Mouse (Mus musculus) gastrocnemius, postnatal 36 days (tissue): ENCODE measurements around the gene Acaca. TPM values are rescaled to one million over a fixed set of nuclear protein-coding genes. Genes with fewer than 3 reads are reported as not detected.
A peak's percentile ranks its signal among the peaks of the same experiment; 100 is the strongest.

ENCODE experiments used
- DNase-seq, 2 experiments: peaks; one replicate each; pipeline ENCODE4 v3.0.0; 2022
- intact Hi-C: fragments of 180-260 bp; cut with DNase I; formaldehyde crosslinking; loops from one replicate; pipeline ENCODE4 v1.15.1; 2025
- long read RNA-seq, 2 experiments: library from polyadenylated mRNA; stranded (forward); transcript quantifications; one replicate each; pipeline ENCODE4 v2.0.0; 2021
- total RNA-seq, 2 experiments: library from RNA; stranded (reverse); gene quantifications; 2 replicates each; pipeline ENCODE4 v1.2.3; 2021

Acaca gene
- total RNA-seq: 10 to 100 TPM; 10.1 to 15.5 TPM
- long read RNA-seq, experiment 1, partial matches to known transcripts: 0 of 4 reads
- long read RNA-seq, experiment 1, other reads (novel, unspliced or antisense): 4 of 4 reads
- long read RNA-seq, experiment 2, partial matches to known transcripts: 0 of 12 reads
- long read RNA-seq, experiment 2, other reads (novel, unspliced or antisense): 12 of 12 reads

DNA sequence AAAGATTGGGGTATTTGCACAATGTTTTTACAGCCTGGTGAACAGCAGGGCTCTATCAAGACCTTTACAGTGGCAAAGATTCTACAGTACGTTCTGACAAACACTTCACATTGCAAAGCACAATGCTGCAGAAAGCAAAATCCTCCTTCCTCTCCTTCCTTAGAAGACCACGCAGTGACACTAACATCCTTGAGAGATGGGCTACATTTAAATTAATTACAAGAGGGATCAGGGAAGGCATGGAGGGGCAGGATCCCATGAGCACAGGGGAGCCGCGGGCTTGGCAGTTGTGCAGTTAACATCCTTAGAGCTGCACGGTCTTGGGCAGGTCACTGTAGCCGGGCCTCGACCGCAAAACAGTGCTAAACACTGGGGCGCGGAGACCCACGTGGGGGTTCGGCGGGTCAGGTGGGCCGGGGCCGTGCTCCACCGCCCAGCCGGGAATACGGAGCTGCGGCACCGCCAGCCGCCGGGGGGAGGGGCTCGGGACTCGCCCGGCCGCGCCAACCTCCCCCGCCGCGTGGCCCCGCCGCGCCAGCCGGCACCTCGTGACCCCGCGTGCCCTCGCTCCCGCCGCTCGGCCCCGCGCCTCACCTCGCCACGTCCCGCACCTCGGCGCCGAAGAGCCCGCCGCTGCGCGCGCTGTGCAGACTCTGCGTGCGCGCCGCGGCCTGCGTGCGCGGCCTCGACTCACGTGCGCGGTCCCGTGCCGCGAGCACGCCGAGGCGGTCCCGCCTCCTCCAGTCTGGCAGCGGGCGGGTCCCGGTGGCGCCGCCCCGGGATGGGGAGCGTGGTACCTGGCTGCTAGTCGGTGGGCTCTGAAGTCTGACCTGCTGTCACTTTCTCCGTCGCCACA, at the start of gene Acaca, which contains the start of gene Tada2a:
Acaca (plus strand) TSS at position 730 of the 856 bp plus-strand sequence.
Tada2a (minus strand) TSS at position 658 of the 856 bp plus-strand sequence.
- intact Hi-C loops: no loop called here
- peak; percentile 63 to 75 for DNase-seq

DNA sequence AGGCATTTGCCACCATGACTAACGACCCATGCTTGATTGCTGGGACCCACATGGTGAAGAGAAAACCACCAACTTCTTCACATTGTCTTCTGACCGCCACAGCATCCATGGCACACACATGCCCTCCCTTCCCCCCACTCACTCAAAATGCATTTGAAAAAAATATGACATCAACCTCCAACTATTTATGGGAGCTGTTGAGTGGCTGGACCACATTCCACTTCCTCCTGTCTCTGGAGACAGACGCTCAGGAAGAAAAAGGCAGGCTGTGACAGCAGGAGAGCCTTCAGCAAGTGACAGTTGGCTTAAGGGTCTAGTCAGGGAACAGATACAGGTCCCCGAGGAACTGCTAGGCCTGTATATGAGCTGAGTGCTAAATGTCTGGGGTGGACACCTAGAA, 49.6 kb upstream of the Acaca start:
- no peak for DNase-seq
- intact Hi-C loops: no loop called here

DNA sequence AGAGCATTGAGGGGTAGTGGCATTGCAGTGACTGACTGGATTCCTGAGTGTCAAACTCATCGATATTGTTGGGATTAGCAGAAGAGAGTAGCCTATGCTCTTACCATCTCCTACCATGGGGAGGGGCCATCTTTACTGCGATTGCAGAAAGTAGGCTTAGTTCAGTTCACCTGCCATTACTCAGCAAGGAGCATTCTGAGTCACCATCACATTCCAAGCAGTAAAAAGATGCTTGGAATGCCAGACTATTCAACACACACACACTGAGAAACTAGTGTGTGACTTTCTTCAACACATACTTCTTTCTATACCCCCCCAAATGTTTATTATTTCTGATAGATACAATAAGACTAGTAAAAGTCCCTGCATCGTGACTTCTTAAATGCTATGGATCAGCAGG, 49.1 kb upstream of the Acaca start:
- no peak for DNase-seq
- intact Hi-C loops: no loop called here

DNA sequence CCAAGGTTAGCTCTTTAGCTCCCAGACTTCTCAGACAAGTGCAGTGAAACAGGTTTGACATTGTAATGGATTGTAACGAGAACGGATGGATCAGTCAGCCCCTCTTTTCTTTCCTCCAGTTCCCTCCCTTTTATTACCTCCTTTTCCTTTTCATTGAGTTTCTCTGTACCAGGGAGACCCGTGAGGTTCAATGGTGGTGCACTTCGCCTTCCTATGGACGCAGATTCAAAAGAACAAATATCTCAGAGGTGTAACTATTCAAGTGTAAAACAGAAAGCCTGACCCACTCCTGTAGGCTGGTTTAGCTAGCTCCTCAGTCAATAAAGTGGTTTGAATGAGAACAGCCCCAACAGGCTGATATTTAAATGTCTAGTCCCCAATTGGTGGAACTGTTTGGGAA, 47.6 kb upstream of the Acaca start:
- intact Hi-C loops: no loop called here
- DNase-seq: no peak

DNA sequence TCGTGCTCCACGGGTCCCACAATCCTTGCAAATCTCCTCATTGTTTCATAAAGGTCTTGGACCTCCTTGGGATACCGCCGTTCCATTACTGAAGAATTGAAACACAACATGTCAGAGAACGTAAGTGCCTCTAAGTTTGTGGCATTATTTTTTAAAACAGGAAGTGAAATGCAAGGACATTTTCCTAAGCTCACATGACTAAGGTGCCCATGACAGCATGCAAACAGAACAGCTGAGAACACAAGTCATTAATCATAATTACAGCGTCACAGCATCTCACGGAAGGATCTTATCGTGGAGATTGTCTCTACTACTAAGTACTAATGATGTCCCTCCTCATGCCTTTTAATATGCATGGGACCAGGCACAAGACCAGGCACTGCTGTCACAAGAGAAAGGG, 38.9 kb upstream of the Acaca start:
- DNase-seq: no peak
- intact Hi-C loops: no loop called here

DNA sequence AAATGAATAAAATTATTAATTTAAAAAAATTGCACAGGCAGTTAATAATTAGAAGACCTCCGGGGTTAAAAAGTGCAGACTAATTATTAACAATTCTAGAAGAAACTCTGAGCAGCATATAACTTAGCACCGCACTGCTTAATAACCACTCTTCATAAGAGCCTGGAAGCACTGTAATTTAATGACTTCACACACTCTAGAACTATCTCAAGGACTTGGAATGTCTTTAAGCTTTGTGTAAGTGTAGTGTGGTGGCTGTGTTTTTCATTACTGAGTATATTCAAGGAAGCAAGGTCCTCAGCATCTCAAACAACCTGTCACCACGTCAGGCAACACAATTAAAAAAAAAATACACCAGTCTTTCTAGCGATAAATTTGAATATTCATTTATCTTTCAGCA, 34.4 kb upstream of the Acaca start:
- intact Hi-C loops: no loop called here
- no peak for DNase-seq

DNA sequence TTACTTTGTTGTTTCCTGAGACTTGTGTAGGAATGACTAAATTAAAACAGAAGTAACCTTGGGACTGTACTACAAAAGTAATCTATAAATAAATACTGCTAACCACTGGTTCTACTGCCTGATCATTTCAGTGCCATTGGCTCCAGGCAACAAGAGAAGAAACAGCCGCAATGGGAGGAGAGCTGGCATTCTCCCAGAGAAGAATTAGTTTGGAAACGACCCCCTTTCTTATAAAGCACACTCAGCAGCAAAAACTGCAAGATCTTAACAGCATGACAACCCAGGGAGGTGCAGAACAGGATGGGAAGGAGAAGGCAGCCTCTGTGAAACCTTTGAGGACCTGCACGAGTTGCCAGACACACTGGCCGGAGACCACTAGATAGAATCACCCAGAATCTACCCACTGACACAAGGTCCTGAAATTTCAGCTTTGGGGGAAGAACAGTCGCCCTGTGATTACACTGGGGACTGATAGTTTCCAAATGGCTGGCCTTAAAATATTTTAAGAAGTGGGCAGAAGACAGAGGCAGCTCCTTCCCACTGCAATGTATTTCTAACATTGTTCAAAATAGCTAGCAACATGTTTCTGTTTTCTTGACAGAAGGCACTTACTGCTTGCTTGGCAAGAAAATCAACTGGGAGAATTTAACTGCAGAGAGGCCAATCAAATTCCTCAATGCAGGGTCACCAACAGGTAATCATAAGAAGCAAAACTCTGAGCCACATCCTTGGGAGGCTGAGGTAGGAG, 32.0 kb upstream of the Acaca start:
- intact Hi-C loops: no loop called here
- no peak for DNase-seq

DNA sequence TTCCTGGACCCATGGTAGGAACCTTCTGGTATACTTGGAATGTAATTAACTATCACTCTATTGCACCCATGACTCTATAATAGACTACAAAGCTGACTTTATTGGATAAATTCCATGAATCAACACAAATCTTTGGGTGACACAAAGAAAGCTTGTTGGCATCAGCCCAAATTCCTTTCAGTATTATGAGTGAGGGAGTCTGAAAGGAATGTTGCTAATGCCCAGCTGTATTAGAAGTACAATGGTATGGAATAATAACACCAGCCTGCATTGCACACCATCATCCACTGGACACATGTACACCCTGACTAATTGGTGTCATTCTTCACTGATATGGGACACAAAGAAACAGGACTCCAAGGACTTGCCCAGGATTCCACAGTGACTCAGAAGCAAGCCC, 28.3 kb upstream of the Acaca start:
- DNase-seq: no peak
- intact Hi-C loops: no loop called here

DNA sequence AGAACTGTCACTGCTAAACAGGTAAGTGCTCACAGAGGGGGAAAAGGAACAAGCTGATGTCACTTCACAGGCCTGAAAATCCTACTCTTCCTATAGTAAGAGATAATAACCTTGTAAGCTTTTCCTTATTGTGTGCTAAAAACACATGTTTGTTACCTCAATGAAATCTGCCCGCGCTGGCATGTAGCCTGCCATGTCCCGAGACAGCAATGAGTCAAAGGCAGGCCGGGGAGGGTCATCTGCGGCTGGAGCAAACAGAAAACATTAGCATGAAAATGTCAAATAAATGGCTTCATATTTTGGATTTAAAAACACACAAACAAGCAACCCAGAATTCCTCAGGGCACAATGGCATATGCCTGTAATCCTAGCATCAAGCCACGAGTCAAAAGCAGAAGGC, 25.4 kb upstream of the Acaca start:
- DNase-seq: no peak
- intact Hi-C loops: no loop called here

DNA sequence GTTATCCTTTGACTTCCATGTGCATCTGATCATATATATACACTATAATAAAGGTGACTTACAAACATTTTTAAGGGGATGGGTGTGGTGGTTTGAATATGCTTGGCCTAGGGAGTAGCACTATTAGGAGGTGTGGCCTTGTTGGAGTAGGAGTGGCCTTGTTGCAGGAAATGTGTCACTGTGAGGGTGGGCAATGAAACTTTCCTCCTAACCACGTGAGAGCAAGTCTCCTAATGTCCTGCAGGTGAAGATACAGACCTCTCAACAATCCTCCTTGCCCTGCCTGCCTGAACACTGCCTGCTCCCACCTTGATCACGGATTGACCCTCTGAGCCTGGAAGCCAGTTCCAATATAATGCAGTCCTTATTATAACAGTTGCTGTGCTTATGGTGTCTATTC, 22.3 kb upstream of the Acaca start:
- DNase-seq: no peak
- intact Hi-C loops: no loop called here

DNA sequence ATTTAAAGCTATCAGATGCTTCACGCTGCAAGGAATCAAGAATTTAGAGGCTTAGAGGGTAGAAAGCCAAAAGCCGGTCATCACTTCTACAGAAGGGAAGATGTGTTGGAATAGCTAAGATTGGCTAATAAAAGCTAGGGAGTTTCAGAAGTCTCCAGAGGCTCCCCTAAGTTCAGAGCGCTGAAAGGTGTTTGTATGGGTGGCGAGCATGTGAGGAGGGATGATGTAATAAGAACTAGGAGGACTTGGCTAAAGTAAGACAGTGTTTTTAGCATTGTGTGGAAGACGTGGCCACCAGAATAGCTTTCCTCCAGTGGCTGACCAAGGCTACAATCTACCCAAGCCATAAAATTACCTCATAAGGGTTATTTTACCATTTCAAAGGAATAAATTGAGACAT, 15.8 kb upstream of the Acaca start:
- no peak for DNase-seq

DNA sequence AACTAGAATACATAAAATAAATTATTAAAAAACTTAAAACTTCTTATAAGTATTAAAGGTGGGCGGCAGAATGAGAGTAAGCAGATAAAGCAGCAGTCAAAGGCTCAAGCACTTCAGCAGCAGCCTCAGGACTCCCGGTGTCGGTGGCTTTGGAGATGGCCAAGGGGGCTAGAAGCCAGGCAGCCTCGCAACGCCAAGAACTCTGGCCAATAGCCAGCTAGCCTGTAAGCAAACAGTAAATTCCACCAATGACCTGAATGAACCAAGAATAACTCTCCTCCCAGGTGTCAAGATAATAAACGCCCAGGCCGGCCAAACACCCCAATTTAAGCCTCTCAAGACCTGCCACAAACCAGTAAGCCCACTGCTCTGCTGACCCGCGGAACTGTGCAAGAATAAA, 13.8 kb upstream of the Acaca start:
- intact Hi-C loops: no loop called here
- peak in 1 of 2 experiments; percentile 26 for DNase-seq

More for the DNA sequence above, 15.8 kb upstream of the Acaca start:
- intact Hi-C loops: no loop called here

DNA sequence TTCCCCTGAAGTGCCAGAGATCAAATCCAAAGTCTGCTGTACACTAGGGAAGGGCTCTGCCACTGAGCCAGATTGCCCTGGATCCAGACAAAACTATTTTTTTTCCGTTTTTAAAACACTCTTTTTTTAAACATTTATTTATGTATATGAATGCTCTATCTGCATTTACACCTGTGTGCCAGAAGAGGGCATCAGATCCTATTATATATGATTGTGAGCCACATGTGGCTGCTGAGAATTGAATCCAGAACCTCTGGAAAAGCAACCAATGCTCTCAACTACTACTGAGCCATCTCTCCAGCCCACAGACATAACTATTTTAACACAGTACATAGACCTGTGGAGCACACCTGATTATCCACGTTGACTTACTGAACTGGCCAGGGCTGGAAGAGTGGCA, 13.3 kb upstream of the Acaca start:
- intact Hi-C loops: no loop called here

DNA sequence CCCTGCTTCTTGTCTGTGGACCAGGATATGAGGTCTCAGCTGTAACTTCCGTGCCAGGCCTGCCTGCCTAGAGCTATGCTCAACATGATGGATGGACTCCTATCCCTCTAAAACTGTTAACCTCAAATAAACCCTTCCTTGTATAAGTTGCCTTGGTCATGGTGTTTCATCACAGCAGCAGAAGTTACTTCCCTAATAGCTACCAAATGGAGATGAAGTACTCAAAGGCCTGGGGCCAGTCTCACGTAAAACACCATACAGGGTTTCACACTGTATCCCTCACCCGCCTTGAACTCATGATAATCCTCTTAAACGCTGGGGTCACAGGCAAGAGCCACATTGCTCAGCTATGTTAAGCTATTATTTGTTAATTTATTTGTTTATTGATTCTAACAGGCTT, 12.0 kb upstream of the Acaca start:
- intact Hi-C loops: no loop called here
- DNase-seq: no peak

More for the DNA sequence above, 13.3 kb upstream of the Acaca start:
- DNase-seq: no peak

DNA sequence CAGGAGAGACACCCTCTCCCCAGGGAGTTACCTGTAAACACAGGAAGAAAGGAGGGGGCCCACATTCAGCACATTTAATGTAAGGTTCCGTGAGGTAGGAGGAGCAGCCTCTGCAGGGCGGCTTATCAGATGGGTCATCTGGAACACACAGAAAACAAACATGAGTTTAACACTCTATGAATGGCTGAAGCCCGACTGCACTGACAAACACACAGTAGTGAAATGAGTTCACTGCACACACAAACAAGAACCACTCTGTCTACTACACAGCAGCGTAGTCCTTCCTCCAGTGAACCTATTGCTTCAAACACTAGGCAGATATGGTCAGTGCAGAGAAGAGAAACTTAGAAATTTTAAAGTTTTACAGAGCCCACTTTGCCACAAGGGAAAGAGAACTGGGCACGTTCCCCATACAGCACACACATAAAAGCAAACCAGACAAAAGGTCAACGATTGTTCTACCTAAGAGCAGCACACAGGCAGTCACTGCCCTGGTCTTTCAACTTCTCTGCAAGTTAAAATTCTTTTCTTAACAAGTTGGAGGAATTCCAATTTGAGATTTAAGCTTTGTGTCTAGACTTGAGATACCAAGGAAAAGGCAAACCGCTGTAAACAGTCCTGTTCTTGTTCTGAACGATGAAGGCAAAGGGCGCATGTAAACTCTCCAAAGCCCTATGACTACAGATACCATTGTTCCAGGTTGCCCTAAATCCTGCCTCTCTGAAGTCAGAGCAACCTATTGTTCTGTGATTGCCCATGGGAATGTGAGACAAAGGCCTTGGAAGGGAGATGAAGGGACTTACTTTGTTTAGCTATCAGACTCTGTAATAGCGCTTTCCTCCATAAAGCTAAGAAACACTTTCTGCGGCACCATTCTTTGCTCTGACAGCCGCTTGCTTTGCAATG, 8.2 kb upstream of the Acaca start:
- intact Hi-C loops: no loop called here
- no peak for DNase-seq

DNA sequence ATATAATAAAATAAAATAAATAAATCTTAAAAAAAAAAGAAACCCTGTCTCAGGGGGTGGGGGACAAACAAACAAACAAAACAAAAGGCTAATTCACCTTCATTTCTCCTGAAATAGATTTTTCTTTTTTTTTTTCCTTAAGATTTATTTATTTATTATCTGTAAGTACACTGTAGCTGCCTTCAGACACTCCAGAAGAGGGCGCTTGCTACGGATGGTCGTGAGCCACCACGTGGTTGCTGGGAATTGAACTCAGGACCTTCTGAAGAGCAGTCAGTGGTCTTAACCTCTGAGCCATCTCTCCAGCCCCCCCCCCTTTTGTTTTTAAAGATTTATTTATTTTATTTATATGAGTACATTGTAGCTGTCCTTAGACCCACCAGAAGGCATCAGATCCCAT, 1.5 kb upstream of the Acaca start:
- intact Hi-C loops: no loop called here
- no peak for DNase-seq

DNA sequence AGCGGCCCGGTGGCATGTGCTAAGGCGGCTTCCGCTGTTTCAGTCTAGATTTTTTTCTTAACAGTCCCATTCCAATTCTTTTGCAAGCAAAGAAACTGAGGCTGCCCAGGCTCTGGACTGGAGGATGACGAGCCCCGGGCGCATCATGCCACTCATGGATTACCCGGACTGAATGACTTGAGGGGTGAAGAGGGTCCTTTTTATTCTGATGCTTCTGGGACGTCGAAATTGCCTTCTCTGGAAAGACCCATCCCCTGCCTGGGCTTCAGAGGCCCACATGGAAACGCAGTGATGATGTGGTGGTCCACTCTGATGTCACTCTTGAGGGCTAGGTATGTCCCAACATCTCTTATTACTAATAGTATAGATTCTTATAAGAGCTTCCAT, 320 bp downstream of the Acaca start:
- intact Hi-C loops: no loop called here
- no peak for DNase-seq

DNA sequence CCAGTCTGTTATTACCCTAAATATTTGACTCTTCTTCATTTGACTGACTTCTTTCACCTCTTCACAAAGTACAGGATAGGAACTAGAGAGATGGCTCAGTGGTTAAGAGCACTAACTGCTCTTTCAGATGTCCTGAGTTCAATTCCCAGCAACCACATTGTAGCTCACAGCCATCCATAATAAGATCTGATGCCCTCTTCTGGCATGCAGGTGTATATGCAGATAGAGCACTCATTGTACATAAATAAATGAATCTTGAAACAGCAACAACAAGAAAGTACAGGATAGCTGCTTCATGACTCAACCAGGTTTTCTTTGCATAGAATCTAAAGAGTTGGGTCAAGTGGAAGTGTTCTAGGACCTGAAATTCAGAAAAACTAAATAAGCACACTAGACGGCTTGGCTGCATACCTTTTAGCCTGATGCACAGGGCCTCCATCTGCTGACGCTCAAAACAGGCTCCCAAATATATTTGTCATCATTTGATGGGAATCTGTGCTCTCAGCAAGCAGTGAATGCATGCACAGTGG, 4.9 kb downstream of the Acaca start:
- no peak for DNase-seq
- intact Hi-C loops: no loop called here

DNA sequence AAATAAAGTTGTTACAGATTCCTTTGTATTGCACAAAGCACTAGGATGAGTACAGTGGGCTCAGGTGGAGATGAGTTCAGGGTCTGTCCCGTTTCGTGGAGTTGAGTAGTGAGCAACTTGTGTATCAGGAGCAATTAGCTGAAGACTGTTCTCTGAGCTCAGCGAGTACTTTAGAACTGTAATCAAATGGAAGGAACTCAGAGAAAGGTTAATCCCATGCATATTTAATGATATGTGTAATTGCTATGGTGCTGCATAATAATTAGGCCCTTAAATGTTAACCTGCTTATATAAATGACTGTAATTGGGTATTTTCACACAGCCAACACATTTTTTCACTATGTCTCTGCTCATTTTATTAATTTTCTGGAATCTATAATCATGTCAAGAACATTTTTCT, 7.0 kb downstream of the Acaca start:
- intact Hi-C loops: loop anchor here (5.0 kb wide), 1 partner anchor 41 kb away; no protein-coding TSS in a partner anchor
- DNase-seq: no peak

DNA sequence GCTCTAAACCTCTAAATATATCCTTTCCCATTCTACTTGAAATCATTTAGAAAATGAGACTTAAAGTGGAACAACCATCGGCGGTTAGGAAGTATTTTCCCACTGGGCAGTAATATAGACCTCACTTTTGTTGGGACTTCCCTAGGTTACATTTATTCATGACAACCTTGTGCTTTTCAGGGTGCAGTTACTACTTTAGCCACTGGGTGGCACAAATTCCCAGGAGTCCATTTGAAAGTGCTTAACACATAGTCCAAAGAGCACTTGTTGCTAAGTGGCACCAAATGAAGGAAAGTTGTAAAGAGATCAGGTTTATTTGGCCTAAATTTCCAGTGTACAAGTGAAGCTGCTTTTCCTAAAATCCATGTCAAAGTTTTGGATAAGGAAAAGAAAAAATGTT, 12.3 kb downstream of the Acaca start:
- DNase-seq: peak in 1 of 2 experiments; percentile 23
- intact Hi-C loops: no loop called here
